Mouse (Mus musculus) cerebellum, postnatal 4 days (tissue): Measurements from ENCODE around the gene Macrod1.

Experiments used
- DNase-seq, 2 experiments: peaks; one replicate each; pipeline ENCODE4 v3.0.0; 2022; ENCODE audit warnings: low spot score in 2 of 2, mixed read lengths in 1 of 2

Gene Macrod1

DNA sequence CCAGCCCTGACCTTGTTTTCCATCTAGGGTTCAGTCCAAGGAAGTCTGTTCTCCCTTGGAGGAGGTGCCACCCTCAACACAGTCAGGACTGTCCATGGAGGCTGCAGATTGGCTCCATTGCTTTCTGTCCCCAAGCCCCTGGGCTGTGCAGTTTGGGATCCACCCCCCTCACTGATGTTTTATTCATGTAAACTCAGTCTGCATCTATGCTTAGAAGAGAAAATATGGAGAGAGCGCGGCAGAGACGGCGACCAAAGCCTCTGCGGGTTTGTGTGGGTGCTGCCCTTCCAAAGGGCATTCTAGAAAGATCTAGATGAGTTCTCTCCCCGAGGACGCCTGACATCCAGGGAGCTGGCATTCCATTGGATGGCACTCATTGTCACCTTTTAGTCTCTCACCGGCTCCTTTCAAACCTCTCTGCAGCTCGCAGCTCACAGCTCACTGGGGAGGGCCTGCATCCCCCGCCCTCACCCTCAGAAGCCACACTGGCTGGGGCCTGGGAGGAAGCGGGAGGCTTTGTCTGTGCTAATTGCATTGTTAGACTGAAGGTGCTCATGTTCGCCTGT, 84.3 kb downstream of the Macrod1 start:
- no peak for DNase-seq

DNA sequence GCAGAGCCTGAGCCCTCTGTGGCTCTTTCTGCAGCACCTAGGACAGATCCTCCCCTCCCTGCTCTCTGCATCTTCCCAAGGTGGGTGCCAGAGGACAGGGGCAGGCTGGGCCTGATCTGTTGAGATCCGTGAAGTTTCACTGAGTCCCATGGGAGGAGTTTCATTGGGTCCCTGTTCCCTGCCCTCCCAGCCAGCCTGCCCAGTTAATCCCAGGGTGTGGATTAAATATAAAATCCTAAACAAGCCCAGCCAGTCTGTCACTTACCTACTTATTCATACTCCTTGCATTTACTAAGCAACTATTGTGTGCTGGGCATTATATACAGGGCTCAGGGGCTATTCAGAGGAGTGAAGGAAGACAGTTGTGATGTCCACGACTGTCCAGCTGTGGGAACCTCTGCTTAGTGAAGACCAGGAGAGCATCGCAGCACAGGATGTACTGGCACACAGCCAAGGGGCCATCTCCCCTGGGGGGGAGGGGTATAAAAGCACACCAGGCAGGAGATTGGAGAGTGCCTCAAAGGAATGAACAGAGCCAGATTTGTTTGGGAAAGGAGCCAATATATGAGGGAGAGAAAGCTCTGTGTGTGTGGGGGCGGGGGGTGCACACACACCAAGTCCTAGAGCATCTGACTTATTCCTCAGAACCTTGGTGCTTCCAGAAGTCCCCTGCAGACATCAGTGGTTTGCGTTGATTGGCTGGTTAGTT, 85.8 kb downstream of the Macrod1 start:
- no peak for DNase-seq

DNA sequence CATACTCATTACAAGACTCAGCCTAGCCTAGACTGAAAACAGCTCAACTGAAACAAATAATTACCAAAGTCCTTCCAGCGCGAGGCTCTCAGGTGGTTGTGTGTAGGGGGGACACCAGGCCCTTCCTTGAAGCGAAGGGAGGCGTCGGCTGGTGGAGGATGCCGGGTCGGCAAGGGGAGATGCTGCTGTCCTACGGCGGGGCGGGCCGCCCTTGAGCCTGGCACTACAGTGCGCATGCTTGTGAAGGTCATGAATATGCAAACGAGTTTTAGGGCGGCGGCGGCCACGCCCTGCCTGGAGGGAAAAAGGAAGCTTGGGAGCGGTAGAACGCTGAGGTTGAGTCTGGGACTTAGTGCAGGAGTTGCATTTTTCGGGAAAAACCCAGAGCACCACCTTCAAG, 87.2 kb downstream of the Macrod1 start:
- DNase-seq, result no peak

DNA sequence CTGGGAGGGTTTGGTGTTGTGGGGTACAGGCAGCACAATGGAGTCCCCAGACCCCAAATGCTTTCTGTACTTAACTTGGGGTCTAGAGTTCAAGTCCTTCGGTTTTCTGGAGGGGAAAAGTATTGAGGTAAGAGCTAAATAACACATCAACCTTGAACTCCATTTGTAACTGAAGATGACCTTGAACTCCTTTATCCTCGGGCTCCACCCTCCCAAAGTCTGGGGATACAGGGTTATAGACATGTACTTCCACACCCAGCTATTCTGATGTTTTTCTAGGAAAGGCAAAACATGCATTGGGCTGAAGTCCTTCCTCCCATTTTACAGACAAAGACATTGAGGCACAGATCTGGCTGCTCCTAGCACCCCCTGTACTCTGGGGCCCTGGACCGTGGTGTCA, 87.8 kb downstream of the Macrod1 start:
- DNase-seq, result no peak

DNA sequence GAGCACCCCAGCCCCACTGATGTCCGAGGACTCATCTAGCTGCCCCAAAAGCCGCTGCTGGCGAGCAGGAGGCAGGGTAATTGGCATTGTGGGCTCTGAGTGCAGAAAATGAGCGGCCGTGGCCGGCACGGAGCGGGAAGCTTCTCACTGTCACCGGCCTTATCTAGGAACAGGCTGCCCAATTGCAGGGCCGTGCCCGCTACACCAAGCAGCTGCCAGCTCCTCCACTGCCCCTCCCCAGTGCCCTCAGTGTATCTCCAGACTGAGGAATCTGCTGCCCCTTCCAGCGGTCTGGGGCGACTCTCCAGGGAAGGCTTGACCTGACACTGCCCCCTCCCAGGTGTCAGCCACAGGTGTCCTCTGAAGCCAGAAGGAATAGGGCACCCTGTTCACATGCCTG, 89.8 kb downstream of the Macrod1 start:
- DNase-seq, result no peak

DNA sequence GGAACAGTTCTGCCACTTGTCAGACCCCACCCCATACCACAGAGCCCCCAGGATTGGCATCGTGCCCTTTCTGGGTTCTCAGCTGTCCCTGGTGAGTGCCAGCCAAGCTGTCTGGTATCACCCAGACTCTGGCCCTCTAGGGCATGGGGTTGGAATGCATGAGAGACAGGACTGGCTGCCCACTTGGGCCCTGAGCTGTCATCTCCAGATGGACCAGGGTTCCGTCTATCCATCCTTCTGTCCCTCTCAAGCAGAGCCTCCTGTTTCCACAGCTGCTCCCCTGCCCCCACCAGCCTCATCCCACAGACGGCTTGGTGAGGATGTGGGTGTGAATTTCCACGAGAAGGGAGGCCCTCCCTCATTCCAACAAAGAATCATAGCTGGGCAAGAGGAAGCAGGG, 91.5 kb downstream of the Macrod1 start:
- DNase-seq, result no peak

DNA sequence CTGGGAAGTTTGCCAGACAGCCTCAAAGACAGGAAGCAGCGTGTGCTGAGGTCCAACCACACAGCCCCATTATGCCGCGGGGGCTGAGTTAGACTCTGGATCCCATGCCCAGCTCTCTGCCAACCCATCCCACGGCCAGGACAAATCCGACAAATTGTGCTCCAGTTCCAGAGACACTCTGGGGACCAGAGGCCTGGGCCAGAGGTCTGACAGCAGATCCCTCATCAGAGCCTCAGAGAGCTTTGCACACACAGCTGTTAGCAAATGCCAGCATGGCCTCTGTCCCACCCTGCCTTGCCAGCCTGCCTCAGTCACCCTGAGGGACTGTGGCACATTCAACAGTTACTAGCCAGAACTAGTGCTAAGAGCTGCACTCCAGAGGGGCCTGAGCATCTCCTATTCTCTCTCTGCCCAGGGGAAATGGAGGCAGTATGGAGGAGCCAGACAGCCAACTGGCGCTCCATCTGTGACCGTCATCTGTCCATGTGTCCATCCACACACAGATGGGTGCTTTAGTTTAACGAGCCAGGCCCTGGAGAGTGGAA, 92.0 kb downstream of the Macrod1 start:
- no peak for DNase-seq

DNA sequence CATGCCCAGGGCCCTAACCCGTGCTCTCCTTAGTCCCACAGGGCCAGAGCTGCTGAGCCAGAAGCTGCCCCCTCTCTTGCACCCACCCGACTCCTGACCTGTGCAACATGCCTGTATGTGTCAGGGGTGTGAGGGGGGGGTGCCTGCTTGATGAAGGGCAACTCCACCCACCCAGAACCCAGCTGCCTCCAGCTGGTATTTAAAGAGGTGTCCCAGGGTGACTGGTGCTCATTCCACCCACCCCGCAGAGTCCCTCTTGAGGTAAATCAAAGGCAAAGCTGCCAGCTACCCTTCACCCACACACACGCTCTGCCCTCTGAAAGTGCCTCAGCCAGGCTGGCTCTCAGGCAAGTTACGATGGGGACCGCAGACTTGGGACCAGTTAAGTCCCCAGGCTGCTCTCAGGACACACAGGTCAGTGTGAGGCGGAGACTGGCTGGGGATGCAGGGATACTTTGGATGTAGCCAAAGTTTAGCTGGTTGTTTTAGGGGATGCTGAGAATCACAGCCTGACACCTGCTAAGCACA, 92.6 kb downstream of the Macrod1 start:
- DNase-seq, result no peak

DNA sequence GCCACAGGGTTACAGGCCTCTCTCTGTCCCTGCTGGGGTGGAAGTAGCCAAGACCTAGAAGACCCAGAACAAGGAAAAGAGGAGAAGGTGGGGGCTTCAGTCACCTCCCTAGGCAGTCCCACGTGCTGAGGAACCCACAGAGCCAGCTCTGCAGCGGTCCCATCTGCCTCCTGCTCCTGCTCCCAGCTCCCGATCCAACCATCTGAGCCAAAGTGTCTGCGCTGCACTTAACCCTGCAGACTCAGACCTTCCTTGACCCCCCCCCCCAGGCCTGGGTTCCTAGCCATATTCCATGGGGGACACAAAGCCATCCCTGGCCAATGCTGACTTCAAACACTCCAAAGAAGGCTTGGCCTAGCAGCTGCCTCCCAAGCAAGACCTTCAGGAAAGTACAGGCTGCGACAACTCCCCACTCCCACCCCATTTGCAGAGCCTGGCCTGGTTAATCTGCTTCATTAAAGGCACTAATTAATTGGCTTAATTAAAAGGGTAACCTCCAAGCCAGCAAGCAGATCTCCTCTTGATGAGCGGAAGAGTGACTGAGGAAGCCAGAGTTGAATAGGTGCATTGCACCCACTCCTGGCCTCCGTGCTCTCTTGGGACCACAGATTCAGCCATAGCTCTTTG, 94.8 kb downstream of the Macrod1 start:
- no peak for DNase-seq

DNA sequence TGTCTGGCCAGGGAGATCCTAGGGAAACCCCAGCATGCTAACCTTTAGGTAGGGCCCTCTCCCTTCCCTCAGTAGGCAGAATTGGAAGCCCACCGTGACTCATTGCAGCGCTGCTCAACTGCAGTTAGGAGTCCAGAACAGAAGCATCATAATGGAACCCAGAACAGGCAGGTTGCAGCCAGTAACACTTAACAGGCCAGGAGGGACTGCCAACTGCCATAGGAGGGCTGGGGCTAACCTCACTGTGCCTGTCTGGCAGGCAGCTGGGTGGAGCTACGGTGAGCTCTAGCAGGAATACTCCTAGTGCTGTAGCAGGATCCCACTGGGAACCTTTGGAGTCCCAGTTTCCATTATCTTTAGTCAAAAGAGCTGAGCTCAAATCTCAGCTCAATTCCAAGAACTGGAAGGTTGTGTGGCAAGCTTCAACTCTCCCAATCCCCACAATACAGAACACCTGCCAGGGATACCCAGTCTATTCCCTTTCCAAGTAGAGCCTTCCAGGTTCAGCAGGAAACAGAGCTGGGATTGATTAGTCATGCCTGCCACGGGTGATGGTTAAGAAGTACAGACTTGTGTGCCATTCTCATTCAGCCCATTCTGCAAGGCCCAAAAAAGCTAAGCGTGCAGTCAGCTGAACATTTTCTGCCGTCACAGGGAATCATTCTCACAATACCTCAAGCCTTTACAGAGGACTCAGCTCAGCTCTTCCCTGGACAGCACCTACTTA, 95.5 kb downstream of the Macrod1 start:
- no peak for DNase-seq

DNA sequence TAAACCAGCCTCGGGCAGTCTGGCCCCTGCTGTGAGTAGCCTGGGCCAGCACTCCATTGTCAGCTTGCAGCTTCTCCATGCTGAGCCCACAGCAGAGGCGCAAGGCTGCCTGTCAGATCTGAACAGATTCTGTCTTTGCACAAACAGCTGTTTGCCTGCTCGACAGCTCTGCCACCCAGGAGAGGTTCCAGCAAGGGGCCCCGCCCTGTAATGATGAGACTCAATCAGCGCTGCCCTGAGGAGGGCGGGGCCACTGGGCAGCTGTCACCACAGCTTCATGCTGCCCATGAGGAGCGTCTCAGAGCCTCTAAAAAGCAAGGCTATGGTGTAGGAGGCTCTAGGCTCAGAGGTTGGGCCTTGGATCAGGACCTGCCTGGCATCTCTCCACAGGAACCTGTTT, 96.6 kb downstream of the Macrod1 start:
- no peak for DNase-seq

DNA sequence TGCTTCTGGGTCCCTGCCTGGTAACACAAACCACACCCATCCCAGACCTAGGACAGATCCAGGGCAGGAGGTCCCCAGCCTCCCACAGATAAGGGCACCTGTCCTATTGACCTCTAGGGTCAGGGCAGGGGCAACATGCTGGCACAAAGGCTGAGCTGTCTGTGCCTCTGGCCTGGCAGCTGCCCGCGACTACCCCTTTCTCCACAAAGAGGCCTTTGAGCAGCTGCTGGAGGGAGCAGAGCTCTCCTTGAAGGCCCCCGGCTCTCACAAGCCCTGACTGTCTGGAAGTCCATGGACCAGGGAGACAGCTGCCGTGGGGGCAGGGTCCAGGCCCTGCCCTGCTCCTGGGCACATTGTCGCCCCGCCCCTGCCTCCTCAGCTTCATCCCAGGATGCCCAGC, 98.6 kb downstream of the Macrod1 start:
- peak in 1 of 2 experiments; percentile 30 for DNase-seq

DNA sequence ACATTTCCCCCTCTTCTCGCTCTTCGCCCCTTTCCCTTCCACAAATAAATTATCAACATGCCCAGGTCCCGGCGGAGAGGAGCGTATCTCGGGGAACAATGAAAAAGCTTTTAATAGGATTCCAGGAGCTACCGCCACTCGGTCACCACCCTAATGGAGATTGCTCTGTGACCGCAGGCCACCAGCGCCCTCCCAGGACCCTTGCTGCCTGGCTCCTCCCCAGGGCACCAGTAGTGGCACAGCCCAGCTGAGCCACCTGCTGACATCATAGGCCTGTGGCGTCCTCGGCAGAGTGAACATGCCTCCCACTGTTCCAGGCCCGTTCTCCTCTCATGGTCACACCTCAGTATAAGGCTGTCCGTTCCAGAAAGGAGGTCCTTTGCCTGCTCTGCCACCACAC, 101.1 kb downstream of the Macrod1 start:
- DNase-seq, result no peak

DNA sequence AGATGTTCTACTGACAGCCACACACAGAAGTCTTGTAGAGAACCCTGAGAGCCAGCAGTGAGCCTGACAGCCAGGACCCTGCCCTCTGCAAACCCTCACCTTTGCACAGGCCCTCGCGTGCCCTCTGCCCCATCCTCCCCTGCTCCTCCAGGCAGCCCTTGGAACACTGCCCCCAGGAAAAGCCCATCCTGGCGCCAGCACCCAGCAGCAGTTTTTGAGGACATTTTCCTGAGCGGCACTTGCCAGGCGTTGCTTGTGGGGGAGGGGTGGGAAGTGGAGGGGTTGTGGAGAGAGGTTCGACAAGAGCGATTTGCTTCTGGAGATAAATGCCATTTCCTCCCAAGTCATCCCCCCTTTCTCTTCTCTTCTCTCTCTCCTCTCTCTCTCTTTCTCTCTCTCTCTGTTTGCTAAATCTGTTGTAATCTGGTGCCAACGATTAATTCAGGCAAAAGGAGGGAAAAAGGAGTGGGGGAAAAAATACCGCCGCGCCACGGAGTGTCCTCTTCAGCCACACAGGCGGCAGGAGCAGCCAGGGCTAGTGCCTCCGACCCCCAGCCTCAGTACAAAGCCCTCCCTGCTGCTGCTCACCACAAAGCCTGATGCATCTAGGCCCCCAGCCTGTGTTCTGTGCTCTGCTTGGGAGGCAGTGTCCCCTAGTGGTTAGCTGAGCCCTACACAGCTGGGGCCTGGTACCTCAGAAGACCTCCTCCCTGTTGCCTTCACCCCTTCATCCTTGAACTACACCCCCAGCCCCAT, 103.7 kb downstream of the Macrod1 start:
- peak in 1 of 2 experiments; percentile 52 for DNase-seq

DNA sequence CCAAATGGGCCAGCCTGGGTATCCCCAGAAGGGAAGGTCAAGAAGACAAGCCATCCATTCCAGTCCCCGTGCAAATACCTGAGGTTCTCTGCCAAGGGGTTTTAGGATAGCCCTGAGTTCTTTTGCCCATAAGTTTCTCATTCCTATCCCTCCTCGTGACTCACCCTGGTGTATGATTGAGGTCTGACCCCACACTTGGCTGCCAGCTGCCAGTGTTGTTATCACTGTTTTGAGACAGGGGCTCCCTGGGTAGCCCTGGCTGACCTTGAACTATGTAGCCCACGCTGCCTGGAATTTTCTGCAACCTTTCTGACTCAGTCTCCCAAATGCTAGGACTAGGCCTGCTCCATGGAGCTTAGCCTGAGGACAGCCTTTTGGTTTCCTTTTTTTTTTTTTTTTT, 104.5 kb downstream of the Macrod1 start:
- DNase-seq, result no peak

DNA sequence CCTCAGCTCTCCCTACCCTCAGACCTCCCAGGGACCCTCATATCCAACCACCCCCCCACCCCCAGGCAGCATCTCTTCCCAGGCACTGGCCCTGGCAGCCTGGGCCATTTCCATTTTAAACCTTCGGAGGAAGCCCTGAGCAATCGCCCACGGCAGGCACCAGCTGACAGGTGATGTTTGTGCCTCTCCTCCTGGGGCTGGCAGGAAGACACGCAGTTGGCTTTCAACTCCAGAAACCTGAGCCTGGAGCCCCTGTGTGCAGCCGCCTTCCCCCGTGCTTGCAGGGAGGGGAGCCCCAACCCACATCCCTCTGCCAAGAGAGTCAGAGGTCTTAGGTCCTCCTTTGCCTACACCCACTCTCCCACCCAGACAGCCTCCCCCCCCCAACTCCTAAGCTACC, 107.6 kb downstream of the Macrod1 start:
- DNase-seq, result no peak

DNA sequence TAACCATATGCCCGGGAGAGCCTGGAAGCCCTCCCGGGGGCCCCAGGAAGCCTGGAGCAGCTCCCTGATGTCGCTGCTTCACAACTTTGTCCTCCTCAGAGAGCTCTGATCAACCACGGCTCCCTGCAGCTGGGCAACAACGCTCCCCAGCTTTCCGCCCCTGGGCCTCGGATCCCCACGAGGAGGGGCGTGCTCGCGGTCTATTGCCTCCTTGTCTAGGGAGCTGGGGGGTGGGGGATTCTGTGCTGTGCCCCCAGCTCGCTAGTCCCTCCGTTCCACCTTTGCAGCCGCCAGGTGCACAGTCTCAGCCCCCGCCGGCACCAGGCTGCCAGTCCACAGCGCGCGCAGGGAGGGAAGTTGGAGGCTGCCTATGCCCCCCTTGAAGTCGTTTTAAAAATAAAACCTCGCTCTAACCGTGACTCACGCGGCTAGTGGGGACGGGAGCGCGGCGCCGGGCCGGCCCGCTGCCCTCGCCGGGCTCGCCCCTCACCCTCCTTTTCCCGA, 108.3 kb downstream of the Macrod1 start:
- no peak for DNase-seq

DNA sequence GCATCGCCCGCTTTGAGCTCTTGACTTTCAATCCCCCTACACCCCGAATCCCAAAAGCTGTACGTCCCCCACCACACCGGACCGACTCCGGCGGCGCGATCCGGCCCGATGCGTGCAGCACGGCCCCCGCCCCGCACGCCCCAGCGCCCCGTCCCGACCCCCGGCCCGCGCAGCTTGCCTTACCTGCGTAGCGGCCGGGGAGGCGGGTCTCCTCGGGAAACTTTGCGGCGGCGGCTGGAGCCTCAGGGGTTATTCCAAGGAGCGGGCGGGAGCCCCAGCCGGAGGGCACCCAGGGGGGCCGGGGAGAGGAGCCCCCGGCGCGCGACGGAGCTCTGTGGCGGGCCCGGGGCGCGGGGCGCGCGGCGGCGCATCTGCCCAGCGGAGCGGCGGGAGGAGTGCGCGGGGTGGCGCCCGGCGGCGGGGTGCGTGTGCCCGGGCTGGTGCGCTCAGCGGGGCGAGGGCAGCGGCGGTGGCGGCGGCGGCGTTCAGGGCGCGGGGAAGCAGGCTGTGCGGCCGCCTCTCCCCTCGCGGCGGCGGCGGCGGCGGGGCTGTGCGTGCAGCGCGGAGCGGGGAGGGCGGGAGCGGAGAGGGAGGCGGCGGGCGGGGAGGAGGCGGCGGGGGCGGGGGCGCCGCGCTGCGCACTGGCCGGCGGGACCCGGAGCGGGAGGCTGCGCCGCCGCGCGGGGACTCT, 109.0 kb downstream of the Macrod1 start:
- no peak for DNase-seq

DNA sequence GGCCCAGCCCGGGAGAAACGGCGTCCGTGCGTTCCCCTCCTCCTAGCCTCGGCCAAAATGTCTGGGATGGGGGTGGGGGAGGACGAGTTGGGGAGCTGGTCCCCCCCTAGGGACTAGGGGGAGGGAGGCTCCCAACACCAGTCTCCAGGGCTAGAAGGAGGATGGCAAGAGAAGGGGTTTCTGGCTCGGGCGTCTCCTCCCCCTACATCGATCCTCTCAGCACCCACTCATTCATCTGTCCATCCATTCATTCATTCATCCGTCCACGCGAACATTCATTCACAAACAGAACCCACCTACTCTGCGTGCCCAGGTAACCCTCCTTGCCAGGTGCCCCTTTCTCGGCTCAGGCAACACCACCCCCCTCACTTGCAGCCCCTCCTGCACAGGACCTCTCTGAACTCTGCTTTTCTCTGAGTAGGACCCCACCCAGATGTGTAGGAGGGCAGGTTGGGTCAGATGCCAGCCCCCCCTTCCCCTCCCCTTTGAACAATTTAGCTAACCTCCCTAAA, 109.6 kb downstream of the Macrod1 start:
- no peak for DNase-seq

DNA sequence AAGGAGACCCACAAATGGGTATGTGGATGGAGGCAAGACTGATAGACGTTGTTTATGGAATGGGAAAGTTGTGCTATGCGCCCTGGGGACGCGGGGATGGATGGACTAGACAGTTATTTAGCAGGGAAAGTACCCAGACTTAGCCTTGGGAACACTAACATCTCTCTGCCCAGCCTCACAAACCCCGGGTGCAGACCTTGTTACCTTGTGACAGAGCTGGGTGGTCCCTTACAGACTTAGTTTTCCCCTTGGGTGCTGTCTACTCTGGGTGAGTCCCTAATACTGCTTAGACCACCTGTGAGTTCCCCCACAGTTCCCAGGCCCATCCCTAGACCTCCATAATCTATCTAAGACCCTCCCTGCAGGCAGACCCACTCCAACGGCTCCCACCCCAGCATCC, 110.2 kb downstream of the Macrod1 start:
- DNase-seq, result no peak
